Mouse (Mus musculus) left cerebral cortex, postnatal 10 days (tissue): ENCODE measurements around the gene Vgll4. TPM values are rescaled to one million over a fixed set of nuclear protein-coding genes. Genes with fewer than 3 reads are reported as not detected.

Experiments used
- total RNA-seq, 2 experiments: library from RNA; stranded (reverse); gene quantifications; 2 replicates each; pipeline ENCODE4 v1.2.3; 2021

The Vgll4 gene
- total RNA-seq, 2 experiments from 2014 or later = 42.7 to 51.8 TPM

Other genes starting within 250 kb of the Vgll4 start
- 10 to 100 TPM; 20.8 to 21.1 TPM for gene Tamm41, start 67.9 kb upstream of the Vgll4 start, total RNA-seq
- gene Syn2, start 164.9 kb upstream of the Vgll4 start, total RNA-seq = 100 to 1,000 TPM; 399 to 403 TPM